Mouse (Mus musculus): ENCODE results near the gene Slc44a5.
"Not testable (repeated sequence)": the region's sequence is repeated elsewhere in the genome, so short reads cannot be mapped to it uniquely, and the experiment has no call there.

The Slc44a5 gene

GRCm38 (mm10) chr3:154093745-154094322, 120.6 kb downstream of the Slc44a5 start:
- DNase-seq (ENCODE audit: low read depth, low spot score), result no peak

- DNase-seq (ENCODE audit: low read depth, low spot score), result no peak
Measured at GRCm38 (mm10) chr3:154101671-154102070, 128.4 kb downstream of the Slc44a5 start.

- DNase-seq (ENCODE audit: low read depth, low spot score), result no peak
Measured at GRCm38 (mm10) chr3:154110528-154110927, 137.3 kb downstream of the Slc44a5 start.

- no peak for DNase-seq (ENCODE audit: low read depth, low spot score)
Measured at GRCm38 (mm10) chr3:154111221-154111620, 138.0 kb downstream of the Slc44a5 start.

- DNase-seq (ENCODE audit: low read depth, low spot score), result no peak
Measured at GRCm38 (mm10) chr3:154114991-154115390, 141.8 kb downstream of the Slc44a5 start.

GRCm38 (mm10) chr3:154115478-154115877, 142.2 kb downstream of the Slc44a5 start:
- no peak for DNase-seq (ENCODE audit: low read depth, low spot score)

- DNase-seq (ENCODE audit: low read depth, low spot score), result no peak
Measured at GRCm38 (mm10) chr3:154116000-154116399, 142.8 kb downstream of the Slc44a5 start.

GRCm38 (mm10) chr3:154118992-154119603, 145.9 kb downstream of the Slc44a5 start:
- no peak for DNase-seq (ENCODE audit: low read depth, low spot score)

- no peak for DNase-seq (ENCODE audit: low read depth, low spot score)
Measured at GRCm38 (mm10) chr3:154122531-154122930, 149.3 kb downstream of the Slc44a5 start.

GRCm38 (mm10) chr3:154124890-154125575, 151.8 kb downstream of the Slc44a5 start:
- no peak for DNase-seq (ENCODE audit: low read depth, low spot score)

GRCm38 (mm10) chr3:154125768-154126376, 152.6 kb downstream of the Slc44a5 start:
- DNase-seq (ENCODE audit: low read depth, low spot score), result no peak

GRCm38 (mm10) chr3:154127246-154127645, 154.0 kb downstream of the Slc44a5 start:
- DNase-seq (ENCODE audit: low read depth, low spot score), result no peak

GRCm38 (mm10) chr3:154129036-154129435, 155.8 kb downstream of the Slc44a5 start:
- no peak for DNase-seq (ENCODE audit: low read depth, low spot score)

GRCm38 (mm10) chr3:154130431-154131114, 157.3 kb downstream of the Slc44a5 start:
- no peak for DNase-seq (ENCODE audit: low read depth, low spot score)

GRCm38 (mm10) chr3:154133986-154134385, 160.8 kb downstream of the Slc44a5 start:
- DNase-seq (ENCODE audit: low read depth, low spot score), result no peak

- no peak for DNase-seq (ENCODE audit: low read depth, low spot score)
Measured at GRCm38 (mm10) chr3:154134701-154135100, 161.5 kb downstream of the Slc44a5 start.

- no peak for DNase-seq (ENCODE audit: low read depth, low spot score)
Measured at GRCm38 (mm10) chr3:154136501-154136900, 163.3 kb downstream of the Slc44a5 start.

GRCm38 (mm10) chr3:154141346-154141745, 168.1 kb downstream of the Slc44a5 start:
- no peak for DNase-seq (ENCODE audit: low read depth, low spot score)

- DNase-seq (ENCODE audit: low read depth, low spot score), result no peak
Measured at GRCm38 (mm10) chr3:154142618-154143017, 169.4 kb downstream of the Slc44a5 start.

GRCm38 (mm10) chr3:154145750-154146149, 172.5 kb downstream of the Slc44a5 start:
- no peak for DNase-seq (ENCODE audit: low read depth, low spot score)

- DNase-seq (ENCODE audit: low read depth, low spot score), result no peak
Measured at GRCm38 (mm10) chr3:154149778-154150177, 176.5 kb downstream of the Slc44a5 start.

GRCm38 (mm10) chr3:154153541-154153940, 180.3 kb downstream of the Slc44a5 start:
- DNase-seq (ENCODE audit: low read depth, low spot score), result not testable (repeated sequence)
